Mouse (Mus musculus) kidney, adult 2 months (tissue): Measurements from ENCODE around the gene Vmn1r232. TPM values are rescaled to one million over a fixed set of nuclear protein-coding genes. Genes with fewer than 3 reads are reported as not detected.

ENCODE experiments used
- DNase-seq: peaks from one replicate; pipeline ENCODE4 v3.0.0; 2021
- H3K27ac ChIP-seq: fragments of 200-500 bp; 2 replicates; pipeline ENCODE4 v1.5.1; 2012; ENCODE audit warnings: low read depth, low read length, control low read depth, inconsistent platforms; ENCODE audit not compliant: insufficient read depth
- H3K27me3 ChIP-seq: fragments of 200-500 bp; replicated peaks from 2 replicates; pipeline ENCODE4 v1.6.1; 2012; ENCODE audit warnings: mild to moderate bottlenecking, moderate library complexity, low read length, inconsistent platforms; ENCODE audit not compliant: control insufficient read depth, insufficient read depth
- H3K36me3 ChIP-seq: fragments of 200-500 bp; 2 replicates; pipeline ENCODE4 v1.6.1; 2012; ENCODE audit warnings: mild to moderate bottlenecking, moderate library complexity, low read length, inconsistent platforms; ENCODE audit not compliant: control insufficient read depth, insufficient read depth
- H3K4me1 ChIP-seq: fragments of 200-500 bp; 2 replicates; pipeline ENCODE4 v1.6.1; 2011; ENCODE audit warnings: low read length; ENCODE audit not compliant: control insufficient read depth, insufficient read depth
- H3K4me3 ChIP-seq: fragments of 200-500 bp; 2 replicates; pipeline ENCODE4 v1.5.1; 2011; ENCODE audit warnings: mild to moderate bottlenecking, low read depth, low read length, control low read depth; ENCODE audit not compliant: insufficient read depth
- CTCF ChIP-seq: fragments of 200-500 bp; conservative IDR thresholded peaks from 2 replicates; pipeline ENCODE4 v1.5.1; 2011; ENCODE audit warnings: low read depth, mild to moderate bottlenecking, control low read depth, low read length, moderate library complexity, mixed read lengths; ENCODE audit not compliant: insufficient read depth, insufficient read length
- POLR2A ChIP-seq: fragments of 200-500 bp; IDR thresholded peaks from one replicate; pipeline ENCODE4 v1.6.1; 2011; ENCODE audit warnings: low read depth, low read length, control low read depth
- WGBS: fragments of 180-500 bp; shearing (Covaris S2); methylation state at CpG from one replicate; pipeline ENCODE4 v1.1.7; 2018; 5-methylcytosine and 5-hydroxymethylcytosine counted together
- polyA plus RNA-seq: library from polyadenylated mRNA; depleted of rRNA; stranded (reverse); fragments of >200 nt; gene quantifications from 2 replicates; pipeline ENCODE4 v1.2.3, GENCODE M21; 2012; rRNA removed

Vmn1r232 gene
- polyA plus RNA-seq, 1 experiment: not detected

GRCm38 (mm10) chr17:20944226-20944625, 24.7 kb upstream of the Vmn1r232 start:
- H3K4me1 ChIP-seq: peaks cover 8% of the 10 kb centered on the region
- peak; percentile 9 for DNase-seq
- WGBS: 35% methylated on average over 3 of the region's 3 CpGs
- H3K27ac ChIP-seq: 0 out of 2 replicates have a peak overlapping the region, but pooled peaks have one; percentile 19
- peak overlapping the region; percentile 77 for H3K4me3 ChIP-seq
- H3K36me3 ChIP-seq: no peaks in the 10 kb centered on the region
- H3K27me3 ChIP-seq: no peaks in the 10 kb centered on the region
- no peak for TF ChIP-seq POLR2A
- no peak for TF ChIP-seq CTCF

GRCm38 (mm10) chr17:20904991-20905390, 14.5 kb downstream of the Vmn1r232 start, which contains the start of gene Vmn1r231:
Gene Vmn1r231 (minus strand): TSS chr17:20905091.
- WGBS: 51% methylated on average over 2 of the region's 2 CpGs
- DNase-seq: no peak
- no peaks in the 10 kb centered on the region for H3K36me3 ChIP-seq
- H3K27me3 ChIP-seq: no peaks in the 10 kb centered on the region
- no peak within 1 kb of the TSS for H3K27ac ChIP-seq
- H3K4me1 ChIP-seq: no peaks in the 10 kb centered on the region
- no peak for TF ChIP-seq POLR2A
- TF ChIP-seq CTCF: no peak
- no peak within 1 kb of the TSS for H3K4me3 ChIP-seq

Other genes with a start within 250 kb of the Vmn1r232 start
- not detected in 2 replicates for gene Vmn1r226, start 236.9 kb downstream of the Vmn1r232 start, polyA plus RNA-seq
- gene Vmn1r227, start 189.9 kb downstream of the Vmn1r232 start, polyA plus RNA-seq: not detected in 2 replicates
- not detected in 2 replicates for gene Vmn1r228, start 133.6 kb downstream of the Vmn1r232 start, polyA plus RNA-seq
- not detected in 2 replicates for gene Vmn1r229, start 108.2 kb downstream of the Vmn1r232 start, polyA plus RNA-seq
- gene Vmn1r230, start 79.3 kb downstream of the Vmn1r232 start, polyA plus RNA-seq: not detected in 2 replicates
- gene Vmn1r231, start 14.6 kb downstream of the Vmn1r232 start, polyA plus RNA-seq: not detected in 2 replicates
- 217 and 230 TPM in 2 replicates for gene Ppp2r1a, start 25.6 kb upstream of the Vmn1r232 start, polyA plus RNA-seq
- gene Vmn1r233, start 76.8 kb upstream of the Vmn1r232 start, polyA plus RNA-seq: 0.03 TPM in 1 of 2 replicates, not detected in the other
- 1.9 and 2.4 TPM in 2 replicates for gene Zfp160, start 89.2 kb upstream of the Vmn1r232 start, polyA plus RNA-seq